In the genomic region with DNA sequence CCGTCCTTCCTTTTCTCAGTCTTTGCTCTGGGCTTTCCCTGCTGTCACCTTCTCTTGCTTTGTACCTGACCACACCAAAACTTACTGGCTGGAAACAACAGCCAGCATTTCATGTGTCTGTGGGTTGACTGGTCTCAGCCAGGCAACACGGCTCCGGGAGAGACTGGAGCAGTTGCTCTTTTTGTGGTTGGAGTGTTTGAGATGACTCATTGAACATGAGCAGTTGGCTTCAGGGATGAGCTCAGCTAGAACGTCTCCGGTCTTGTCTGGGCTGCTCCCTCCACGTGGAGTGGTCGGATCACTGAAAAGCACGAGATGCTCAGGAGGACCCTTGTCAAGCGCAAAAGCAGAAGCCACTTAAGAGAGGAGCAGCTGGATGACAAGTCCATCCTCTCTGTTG, we compare ENCODE assay signal across 15 mouse cellular contexts.
DNase-seq lines count a peak whose midpoint lies in the region; ATAC-seq and TF ChIP-seq lines count a peak whose summit lies in the region.
"Had no signal": no experiment of that assay in that cellular context is flagged by ENCODE, and none has a peak within 500 bp of the region (broad histone marks: within the 10 kb centered on the region; RNA-seq: fewer than 3 reads in every experiment).

No protein-coding gene starts in this region.

- no peak for TF ChIP-seq POLR2A in thymus, adult 2 months (IDR thresholded peaks at IDR 0.05; ENCODE audit: control insufficient read depth, extremely low read depth, insufficient read depth, low read length, poor library complexity)

- no peak for DNase-seq in cerebellum, postnatal 4 days (ENCODE audit: low spot score in 2 of 2)
- DNase-seq in urinary bladder, postnatal 14 days (ENCODE audit: low spot score): peak; percentile 30
- no peak for DNase-seq in urinary bladder, adult 2 months (ENCODE audit: low spot score)
- peak; percentile 48 to 64 for DNase-seq in cerebellum, postnatal 36 days
- no peak for DNase-seq in ovary, adult 18-20 months (ENCODE audit: low spot score)
- no peak for DNase-seq in thymus, adult 2 months
- DNase-seq: heart, adult 2 months; kidney, postnatal 36 days; lung, adult 2 months had no signal

- TF ChIP-seq CTCF in thymus, adult 2 months (IDR thresholded peaks at IDR 0.05; ENCODE audit: borderline replicate concordance, control insufficient read depth, extremely low read depth, insufficient read depth, low read length, poor library complexity): no peak

- 88% methylated on average over 9 of the region's 9 CpGs for WGBS in neural tube, embryonic 15.5 days
- 38% methylated on average over 9 of the region's 9 CpGs for WGBS in thymus, adult 2 months

- no peak overlapping the region for H3K4me2 ChIP-seq in neural tube, embryonic 15.5 days
- H3K4me2 ChIP-seq: hindbrain, embryonic 12.5 days; midbrain, embryonic 13.5 days had no signal

- peak; percentile 77 for ATAC-seq in cerebellum, adult (ENCODE audit: insufficient number of reproducible peaks, low FRiP score, low TSS enrichment)
- no peak for ATAC-seq in neural tube, embryonic 15.5 days (ENCODE audit: low FRiP score)
- ATAC-seq: midbrain, embryonic 13.5 days had no signal

- no peaks in the 10 kb centered on the region for H3K27me3 ChIP-seq in neural tube, embryonic 15.5 days (replicated peaks)
- no peaks in the 10 kb centered on the region for H3K27me3 ChIP-seq in thymus, adult 2 months (ENCODE audit: control insufficient read depth, insufficient read depth, low read length)
- H3K27me3 ChIP-seq: hindbrain, embryonic 12.5 days; midbrain, embryonic 13.5 days had no signal

- no peak overlapping the region for H3K27ac ChIP-seq in neural tube, embryonic 15.5 days (replicated peaks)
- H3K27ac ChIP-seq in thymus, adult 2 months (ENCODE audit: control insufficient read depth, insufficient read depth, low read length): no peak overlapping the region
- H3K27ac ChIP-seq: forebrain, embryonic 10.5 days; heart, adult 2 months; hindbrain, embryonic 12.5 days; limb, embryonic 10.5 days; midbrain, embryonic 13.5 days had no signal

- no peak overlapping the region for H3K9ac ChIP-seq in neural tube, embryonic 15.5 days (replicated peaks)
- H3K9ac ChIP-seq: hindbrain, embryonic 12.5 days; midbrain, embryonic 13.5 days had no signal

- no peaks in the 10 kb centered on the region for H3K9me3 ChIP-seq in neural tube, embryonic 15.5 days (replicated peaks)
- H3K9me3 ChIP-seq: forebrain, embryonic 10.5 days; hindbrain, embryonic 12.5 days; limb, embryonic 10.5 days; midbrain, embryonic 13.5 days had no signal

- peaks cover 12% of the 10 kb centered on the region; the same call in 1 of the 2 replicates for H3K4me1 ChIP-seq in neural tube, embryonic 15.5 days
- H3K4me1 ChIP-seq in thymus, adult 2 months (replicated peaks; ENCODE audit: control insufficient read depth, insufficient read depth, low read length): no peaks in the 10 kb centered on the region

- no peaks in the 10 kb centered on the region for H3K36me3 ChIP-seq in neural tube, embryonic 15.5 days
- no peaks in the 10 kb centered on the region for H3K36me3 ChIP-seq in thymus, adult 2 months (ENCODE audit: control insufficient read depth, insufficient read depth, low read length)
- H3K36me3 ChIP-seq: forebrain, embryonic 10.5 days; hindbrain, embryonic 12.5 days; limb, embryonic 10.5 days; midbrain, embryonic 13.5 days had no signal

- no peak overlapping the region for H3K4me3 ChIP-seq in neural tube, embryonic 15.5 days (replicated peaks)
- H3K4me3 ChIP-seq in thymus, adult 2 months (ENCODE audit: control insufficient read depth, insufficient read depth, low read length): no peak overlapping the region
- H3K4me3 ChIP-seq: forebrain, embryonic 10.5 days; heart, adult 2 months; hindbrain, embryonic 12.5 days; limb, embryonic 10.5 days; midbrain, embryonic 13.5 days had no signal

Comparison
In these comparisons a context has a peak if more than half of its experiments do, and no peak if none do; other contexts are left out.
1. DNase-seq: peak in urinary bladder, postnatal 14 days (single experiment) and cerebellum, postnatal 36 days (2 of 2); none in cerebellum, postnatal 4 days (0 of 2), urinary bladder, adult 2 months (single experiment), ovary, adult 18-20 months (single experiment) and thymus, adult 2 months (single experiment).